Mouse (Mus musculus) CH12.LX (cell line): ENCODE measurements around the gene Sbds. TPM values are rescaled to one million over a fixed set of nuclear protein-coding genes. Genes with fewer than 3 reads are reported as not detected.

Source experiments
- DNase-seq: peaks from one replicate; pipeline ENCODE4 v3.0.0-alpha.2; 2013; ENCODE audit errors: extremely low read depth
- H3K27ac ChIP-seq: 2 replicates; pipeline ENCODE4 v1.5.1; 2012; ENCODE audit warnings: low read depth, mild to moderate bottlenecking, control low read depth, moderate library complexity; ENCODE audit not compliant: insufficient read depth
- H3K27me3 ChIP-seq: replicated peaks from 2 replicates; pipeline ENCODE3; 2012; ENCODE audit warnings: inconsistent platforms
- H3K36me3 ChIP-seq, 2 experiments: replicated peaks in 1 of 2; 2 replicates each; pipeline versions ENCODE3 to v1.6.1; 2012; ENCODE audit warnings: inconsistent platforms in 1 of 2, low read length in 1 of 2, mild to moderate bottlenecking in 1 of 2, mixed read lengths in 1 of 2, moderate library complexity in 1 of 2; ENCODE audit not compliant: control insufficient read depth in 1 of 2, insufficient read depth in 1 of 2
- H3K4me1 ChIP-seq, 2 experiments: 2 replicates each; pipeline ENCODE4 v1.6.1; 2012; ENCODE audit warnings: inconsistent platforms in 1 of 2, moderate library complexity in 1 of 2; ENCODE audit not compliant: insufficient read depth in 2 of 2, control insufficient read depth in 1 of 2
- H3K4me2 ChIP-seq: 2 replicates; pipeline ENCODE4 v1.6.1; 2012; ENCODE audit warnings: low read depth, mild to moderate bottlenecking, control low read depth; ENCODE audit not compliant: poor library complexity, insufficient read depth, severe bottlenecking
- H3K4me3 ChIP-seq, 3 experiments: fragments of 150-350 bp in 1 of 3; sonication (generic) in 1 of 3; replicated peaks in 1 of 3; 2 replicates each; pipeline versions ENCODE3 to v1.5.1; 2011 to 2012; ENCODE audit warnings: low read depth in 2 of 3, low read length in 2 of 3, mild to moderate bottlenecking in 2 of 3, moderate library complexity in 2 of 3, control low read depth in 1 of 3, improper control_type of control experiment in 1 of 3, inconsistent platforms in 1 of 3, mixed read lengths in 1 of 3; ENCODE audit not compliant: poor library complexity in 1 of 3
- H3K79me2 ChIP-seq: replicated peaks from 2 replicates; pipeline ENCODE4 v1.6.1; 2012; ENCODE audit warnings: mild to moderate bottlenecking, moderate library complexity; ENCODE audit not compliant: control insufficient read depth, poor library complexity, insufficient read depth, severe bottlenecking; ENCODE audit errors: extremely low read depth
- H3K9ac ChIP-seq: 2 replicates; pipeline ENCODE4 v1.6.1; 2012; ENCODE audit warnings: low read depth, mild to moderate bottlenecking, control low read depth, moderate library complexity; ENCODE audit not compliant: insufficient read depth
- H3K9me3 ChIP-seq: replicated peaks from 2 replicates; pipeline ENCODE3; 2012; ENCODE audit warnings: low read length, inconsistent platforms, mixed read lengths
- BHLHE40 ChIP-seq: IDR thresholded peaks from 2 replicates; pipeline ENCODE4 v1.6.1; 2011; ENCODE audit warnings: mild to moderate bottlenecking, low read depth, low read length, improper control_type of control experiment
- CHD1 ChIP-seq: IDR thresholded peaks from 2 replicates; pipeline ENCODE4 v1.6.1; 2012; ENCODE audit warnings: low read depth, low read length, improper control_type of control experiment, inconsistent platforms
- CHD2 ChIP-seq: IDR thresholded peaks from 2 replicates; pipeline ENCODE4 v1.6.1; 2011; ENCODE audit warnings: low read length, improper control_type of control experiment
- CTCF ChIP-seq, 2 experiments: IDR thresholded peaks in 1 of 2; conservative IDR thresholded peaks in 1 of 2; 2 replicates each; pipeline ENCODE4 v1.5.1; 2011 to 2012; ENCODE audit warnings: low read depth in 2 of 2, low read length in 2 of 2, improper control_type of control experiment in 1 of 2, inconsistent platforms in 1 of 2, mild to moderate bottlenecking in 1 of 2, moderate library complexity in 1 of 2
- E2F4 ChIP-seq: IDR thresholded peaks from 2 replicates; pipeline ENCODE4 v1.6.1; 2011; ENCODE audit warnings: low read depth, low read length, improper control_type of control experiment; ENCODE audit not compliant: insufficient replicate concordance
- ELF1 ChIP-seq: IDR thresholded peaks from 2 replicates; pipeline ENCODE4 v1.6.1; 2014; ENCODE audit warnings: low read depth, mild to moderate bottlenecking, inconsistent platforms, low read length, improper control_type of control experiment
- EP300 ChIP-seq: IDR thresholded peaks from 2 replicates; pipeline ENCODE4 v1.6.1; 2011; ENCODE audit warnings: low read length, improper control_type of control experiment
- ETS1 ChIP-seq: conservative IDR thresholded peaks from 2 replicates; pipeline ENCODE4 v1.6.1; 2012; ENCODE audit warnings: low read depth, mild to moderate bottlenecking, inconsistent platforms, low read length, improper control_type of control experiment, moderate library complexity
- GABPA ChIP-seq: IDR thresholded peaks from 2 replicates; pipeline ENCODE4 v1.6.1; 2012; ENCODE audit warnings: low read depth, low read length, improper control_type of control experiment, inconsistent platforms; ENCODE audit not compliant: insufficient replicate concordance
- HCFC1 ChIP-seq: IDR thresholded peaks from 2 replicates; pipeline ENCODE4 v1.6.1; 2012; ENCODE audit warnings: low read depth, mild to moderate bottlenecking, inconsistent platforms, low read length, improper control_type of control experiment
- IRF4 ChIP-seq: IDR thresholded peaks from 2 replicates; pipeline ENCODE4 v1.6.1; 2014; ENCODE audit warnings: low read depth, mild to moderate bottlenecking, inconsistent platforms, low read length, improper control_type of control experiment
- JUND ChIP-seq: conservative IDR thresholded peaks from 2 replicates; pipeline ENCODE4 v1.6.1; 2011; ENCODE audit warnings: low read depth, low read length, improper control_type of control experiment
- KAT2A ChIP-seq: IDR thresholded peaks from 2 replicates; pipeline ENCODE4 v1.6.1; 2012; ENCODE audit warnings: low read length, improper control_type of control experiment, inconsistent platforms; ENCODE audit not compliant: insufficient replicate concordance
- MAFK ChIP-seq: IDR thresholded peaks from 2 replicates; pipeline ENCODE4 v1.6.1; 2011; ENCODE audit warnings: low read length, improper control_type of control experiment; ENCODE audit not compliant: insufficient replicate concordance
- MAZ ChIP-seq: IDR thresholded peaks from 2 replicates; pipeline ENCODE4 v1.6.1; 2012; ENCODE audit warnings: low read depth, mild to moderate bottlenecking, inconsistent platforms, low read length, improper control_type of control experiment, moderate library complexity
- MEF2A ChIP-seq: IDR thresholded peaks from 2 replicates; pipeline ENCODE4 v1.6.1; 2014; ENCODE audit warnings: low read depth, mild to moderate bottlenecking, inconsistent platforms, low read length, improper control_type of control experiment, borderline replicate concordance
- MXI1 ChIP-seq: IDR thresholded peaks from 2 replicates; pipeline ENCODE4 v1.6.1; 2011; ENCODE audit warnings: mild to moderate bottlenecking, low read depth, low read length, improper control_type of control experiment
- MYC ChIP-seq: IDR thresholded peaks from 2 replicates; pipeline ENCODE4 v1.6.1; 2011; ENCODE audit warnings: low read depth, mild to moderate bottlenecking, improper control_type of control experiment, low read length
- NELFE ChIP-seq: IDR thresholded peaks from 2 replicates; pipeline ENCODE4 v1.6.1; 2011; ENCODE audit warnings: low read depth, low read length, improper control_type of control experiment
- NRF1 ChIP-seq: IDR thresholded peaks from 2 replicates; pipeline ENCODE4 v1.6.1; 2014; ENCODE audit warnings: low read depth, mild to moderate bottlenecking, inconsistent platforms, low read length, improper control_type of control experiment, moderate library complexity
- PAX5 ChIP-seq: IDR thresholded peaks from 2 replicates; pipeline ENCODE4 v1.6.1; 2012; ENCODE audit warnings: low read length, inconsistent platforms, mixed read lengths
- RAD21 ChIP-seq: IDR thresholded peaks from 2 replicates; pipeline ENCODE4 v1.6.1; 2011; ENCODE audit warnings: low read depth, mild to moderate bottlenecking, low read length, improper control_type of control experiment, moderate library complexity
- RCOR1 ChIP-seq: conservative IDR thresholded peaks from 2 replicates; pipeline ENCODE4 v1.6.1; 2012; ENCODE audit warnings: low read depth, mild to moderate bottlenecking, inconsistent platforms, low read length, improper control_type of control experiment
- TBP ChIP-seq: conservative IDR thresholded peaks from 2 replicates; pipeline ENCODE4 v1.6.1; 2011; ENCODE audit warnings: low read depth, low read length, improper control_type of control experiment
- TCF12 ChIP-seq: IDR thresholded peaks from 2 replicates; pipeline ENCODE4 v1.6.1; 2014; ENCODE audit warnings: low read depth, mild to moderate bottlenecking, inconsistent platforms, low read length, improper control_type of control experiment
- UBTF ChIP-seq: IDR thresholded peaks from 2 replicates; pipeline ENCODE4 v1.6.1; 2012; ENCODE audit warnings: low read depth, mild to moderate bottlenecking, inconsistent platforms, low read length, improper control_type of control experiment, moderate library complexity
- USF1 ChIP-seq: IDR thresholded peaks from 2 replicates; pipeline ENCODE4 v1.6.1; 2014; ENCODE audit warnings: low read depth, mild to moderate bottlenecking, inconsistent platforms, low read length, improper control_type of control experiment
- USF2 ChIP-seq: conservative IDR thresholded peaks from 2 replicates; pipeline ENCODE4 v1.6.1; 2011; ENCODE audit warnings: low read depth, low read length, improper control_type of control experiment
- ZMIZ1 ChIP-seq: IDR thresholded peaks from 2 replicates; pipeline ENCODE4 v1.6.1; 2012; ENCODE audit warnings: low read depth, mild to moderate bottlenecking, inconsistent platforms, low read length, improper control_type of control experiment
- ZNF384 ChIP-seq: IDR thresholded peaks from 2 replicates; pipeline ENCODE4 v1.6.1; 2012; ENCODE audit warnings: low read depth, low read length, improper control_type of control experiment, inconsistent platforms
- dilution Hi-C: fragments of 300-500 bp; cut with MboI; formaldehyde crosslinking; loops from 2 replicates; pipeline ENCODE4 v1.14.3; 2020; ENCODE audit warnings: low sequenced_read_pairs; ENCODE audit not compliant: extremely low pct_unique_long_range_greater_than_20kb, extremely low pct_ligation_motif_present
- in situ Hi-C: fragments of 300-500 bp; cut with MboI; formaldehyde crosslinking; loops from 3 replicates; pipeline ENCODE4 v1.14.3; 2019; ENCODE audit warnings: low sequenced_read_pairs, low pct_ligation_motif_present, low pct_unique_long_range_greater_than_20kb, mixed read lengths
- polyA plus RNA-seq: library from polyadenylated mRNA; unstranded; fragments of >175 nt; gene quantifications from 2 replicates; pipeline ENCODE4 v1.2.1, GENCODE M21; 2012; ENCODE audit warnings: low read depth; ENCODE audit not compliant: insufficient read length
- total RNA-seq, 2 experiments: library from RNA; depleted of rRNA; stranded (reverse); fragments of 300-350 nt in 1 of 2; fragments of >200 nt in 1 of 2; gene quantifications; 2 replicates each; pipeline ENCODE4 v1.2.3; 2012 to 2014

The Sbds gene
- total and polyA plus RNA-seq, 3 experiments: 37.0 to 81.2 (median 43.9) TPM

- H3K79me2 ChIP-seq: peaks cover 36% of the 10 kb centered on the region
- TF ChIP-seq KAT2A (no peak), MAZ (no peak), CHD1 (no peak), UBTF (no peak), HCFC1 (no peak), MYC (no peak), RAD21 (no peak), EP300 (no peak), USF2 (no peak), JUND (no peak)
- TF ChIP-seq, all 38 proteins: peak for 0
- peak overlapping the region; percentile 73 for H3K9ac ChIP-seq
- H3K4me3 ChIP-seq: peak overlapping the region; percentile 88 to 96 (median 94)
- DNase-seq: no peak
- H3K4me1 ChIP-seq: peaks cover 2 to 29% of the 10 kb centered on the region in 2 experiments; a peak in 2 of 4 replicates
- H3K36me3 ChIP-seq: peaks cover 17 to 35% of the 10 kb centered on the region in 2 experiments
- in situ Hi-C loops: no loop called here
- no peaks in the 10 kb centered on the region for H3K27me3 ChIP-seq
- dilution Hi-C loops: no loop called here
- peak overlapping the region; percentile 88 for H3K4me2 ChIP-seq
- no peak overlapping the region for H3K27ac ChIP-seq
- H3K9me3 ChIP-seq: no peaks in the 10 kb centered on the region
Observed at GRCm38 (mm10) chr5:130257303-130257702, 2.0 kb upstream of the Sbds start.

- H3K4me3 ChIP-seq: peak overlapping the region; percentile 88 to 96 (median 94)
- H3K27me3 ChIP-seq: no peaks in the 10 kb centered on the region
- dilution Hi-C loops (no loop called here), in situ Hi-C loops (no loop called here)
- peaks cover 40% of the 10 kb centered on the region for H3K79me2 ChIP-seq
- H3K9ac ChIP-seq: peak overlapping the region; percentile 73
- peaks cover 18 to 37% of the 10 kb centered on the region in 2 experiments for H3K36me3 ChIP-seq
- H3K9me3 ChIP-seq: no peaks in the 10 kb centered on the region
- peak overlapping the region; percentile 60 for H3K27ac ChIP-seq
- H3K4me2 ChIP-seq: peak overlapping the region; percentile 99
- DNase-seq: peak; percentile 99
- peaks cover 2 to 32% of the 10 kb centered on the region in 2 experiments; a peak in 2 of 4 replicates for H3K4me1 ChIP-seq
- TF ChIP-seq TCF12 (peak; percentile 87), TBP (peak; percentile 96), MAFK (no peak), MXI1 (peak; percentile 84), RCOR1 (no peak), JUND (no peak), CHD2 (peak; percentile 49; the same call in 1 of the 2 replicates), ETS1 (no peak), HCFC1 (peak; percentile 76), KAT2A (peak; percentile 70; the same call in 1 of the 2 replicates), MAZ (no peak), ZNF384 (peak; percentile 100), USF1 (no peak), MEF2A (no peak), PAX5 (no peak), IRF4 (peak; percentile 80), UBTF (no peak), NRF1 (peak; percentile 43), E2F4 (peak; percentile 94), CTCF (conservative IDR thresholded peaks at IDR 0.05 in 1 of 2, IDR thresholded peaks at IDR 0.05 in 1 of 2; ENCODE audit: low read depth in 2 of 2, low read length in 2 of 2) (no peak), NELFE (peak; percentile 96), ZMIZ1 (peak; percentile 84; the same call in 1 of the 2 replicates), ELF1 (peak; percentile 97), MYC (peak; percentile 58; the same call in 1 of the 2 replicates), BHLHE40 (0 out of 2 replicates have a peak, but pooled peaks have one; percentile 30), RAD21 (no peak), GABPA (no peak)
Observed at GRCm38 (mm10) chr5:130256678-130257271, 1.4 kb upstream of the Sbds start.
